Mouse (Mus musculus) cerebellum, adult 11-12 months (tissue): ENCODE measurements at regions not wholly inside any gene's neighbourhood (a gene's known extent, or its start where the extent isn't known, plus 50 kb on each side); places are given as distances from the start of the nearest gene placed in this dataset.
"Not testable (repeated sequence)": the region's sequence is repeated elsewhere in the genome, so short reads cannot be mapped to it uniquely, and the experiment has no call there.

Source experiments
- DNase-seq: peaks from one replicate; pipeline ENCODE4 v3.0.0; 2022

DNA sequence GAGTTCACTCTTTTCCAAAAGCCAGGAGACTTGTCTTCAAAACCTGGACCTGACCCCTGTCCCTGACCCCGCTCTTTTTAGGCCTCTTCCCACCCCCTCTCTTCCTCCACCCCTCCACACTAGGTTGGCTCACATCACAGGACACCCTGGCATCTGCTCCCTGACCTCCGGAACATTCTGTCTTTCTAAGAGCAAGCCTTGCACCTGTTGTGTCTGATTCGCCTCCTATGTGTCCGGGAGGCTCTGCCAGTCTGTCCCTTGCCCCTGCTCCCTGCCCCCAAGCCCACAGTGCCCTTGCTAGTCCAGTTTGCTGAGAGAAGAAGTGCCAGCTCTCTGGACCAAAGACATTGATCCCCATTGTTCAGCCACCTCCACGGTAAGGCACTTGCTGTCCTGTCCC is 138.3 kb upstream of the Ajap1 start:
- no peak for DNase-seq

DNA sequence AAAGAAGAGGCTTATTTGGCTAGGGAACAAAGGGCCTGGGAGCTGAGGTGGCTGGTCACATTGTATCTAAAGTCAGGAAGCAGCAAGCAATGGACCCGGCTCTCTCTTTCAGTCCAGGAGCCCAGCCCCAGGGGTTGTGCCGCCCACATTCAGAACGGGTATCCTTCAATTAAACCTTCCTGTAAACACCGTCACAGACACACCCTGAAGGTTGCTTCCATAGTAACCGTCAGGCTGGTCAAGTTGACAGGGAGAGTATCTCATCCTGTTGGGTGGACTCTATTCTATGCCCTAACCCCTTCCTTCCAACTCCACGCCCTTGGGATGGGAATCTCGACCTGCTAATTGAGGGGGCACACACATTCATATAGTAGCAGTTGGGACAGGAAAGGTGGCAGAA is 148.6 kb upstream of the Ajap1 start:
- no peak for DNase-seq

DNA sequence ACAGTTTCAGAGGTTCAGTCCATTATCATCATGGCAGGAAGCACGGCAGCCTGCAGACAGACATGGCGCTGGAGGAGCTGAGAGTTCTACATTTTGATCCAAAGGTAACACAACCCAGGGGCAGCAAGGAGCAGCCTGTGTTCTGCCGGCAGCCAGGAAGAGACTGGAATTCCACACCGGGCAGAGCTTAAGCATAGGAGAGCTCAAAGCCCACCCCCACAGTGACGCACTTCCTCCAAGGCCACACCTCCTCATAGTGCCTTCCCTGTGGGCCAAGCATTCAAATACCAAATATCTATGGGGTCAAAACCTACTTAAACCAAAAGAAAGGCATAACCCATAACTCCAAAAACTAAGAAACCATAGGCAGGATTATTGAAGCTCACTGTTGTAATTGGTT is 149.4 kb upstream of the Ajap1 start:
- DNase-seq: no peak

DNA sequence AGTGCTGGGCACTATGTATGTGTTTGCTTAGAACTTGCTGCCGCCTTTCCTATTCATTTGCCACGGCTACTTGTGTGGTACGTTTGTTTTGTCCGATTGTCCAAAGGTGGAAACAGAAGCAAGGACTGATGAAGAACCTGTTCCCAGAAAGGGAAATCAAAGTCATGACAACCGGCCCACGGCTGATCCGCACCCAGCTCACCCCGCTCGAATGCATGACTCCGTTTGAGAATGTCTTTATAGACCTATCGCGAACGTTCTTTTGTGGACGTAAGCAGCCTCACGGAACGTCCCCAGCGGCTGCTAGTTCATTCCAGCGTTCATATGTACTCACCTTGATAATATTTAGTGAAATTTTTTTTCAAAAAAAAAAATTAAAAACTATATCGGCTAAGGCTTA is 149.9 kb upstream of the Ajap1 start:
- no peak for DNase-seq

DNA sequence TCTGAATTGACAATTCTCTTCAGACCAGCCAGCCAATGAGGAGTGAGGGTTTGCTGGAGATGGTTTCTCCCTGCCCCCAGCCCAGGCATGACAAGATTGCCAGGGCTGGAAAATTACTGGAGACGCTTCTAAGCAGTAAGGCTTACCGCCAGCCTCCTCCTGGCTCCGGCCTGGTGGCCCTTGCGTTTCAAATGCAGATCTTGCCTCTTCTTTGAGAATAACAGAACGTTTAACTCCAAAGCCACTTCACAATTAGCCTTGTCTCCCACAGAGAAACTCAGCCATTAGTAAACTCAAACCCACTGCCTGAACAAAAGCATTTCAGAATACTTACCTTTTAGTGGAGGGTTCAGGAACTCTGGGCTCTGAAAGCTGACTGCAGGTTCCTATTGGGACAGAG is 150.6 kb upstream of the Ajap1 start:
- DNase-seq: no peak

DNA sequence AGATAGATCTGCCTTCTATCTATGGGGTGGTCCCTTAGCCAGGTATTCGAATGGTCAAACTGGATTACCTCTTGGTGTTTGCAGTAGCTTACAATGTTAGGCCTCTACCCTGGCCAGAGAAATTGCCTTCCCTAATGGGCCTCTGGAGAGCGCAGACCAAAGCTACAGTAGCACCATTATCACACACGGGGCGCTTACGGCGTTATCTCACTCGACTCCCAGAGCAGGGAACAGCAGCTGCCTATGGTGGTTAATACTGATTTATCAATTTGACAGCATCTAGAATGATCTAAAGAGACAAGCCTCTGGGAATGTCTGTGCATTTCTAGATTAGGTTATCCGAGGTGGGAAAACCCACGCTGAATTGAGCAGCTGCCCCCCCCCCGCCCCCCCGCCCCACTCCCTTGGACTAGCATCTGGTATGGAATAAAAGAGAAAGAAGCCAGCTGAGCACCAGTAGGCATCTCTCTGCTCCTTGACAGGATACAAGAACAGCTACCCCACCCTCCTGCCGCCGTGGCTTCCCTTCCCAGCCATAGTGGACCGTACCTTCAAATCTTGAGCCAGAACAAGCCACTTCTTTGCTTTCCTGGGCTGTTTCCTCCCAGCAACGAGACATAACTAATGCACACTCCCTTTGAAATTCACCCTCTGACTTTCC is 151.7 kb upstream of the Ajap1 start:
- DNase-seq: no peak

DNA sequence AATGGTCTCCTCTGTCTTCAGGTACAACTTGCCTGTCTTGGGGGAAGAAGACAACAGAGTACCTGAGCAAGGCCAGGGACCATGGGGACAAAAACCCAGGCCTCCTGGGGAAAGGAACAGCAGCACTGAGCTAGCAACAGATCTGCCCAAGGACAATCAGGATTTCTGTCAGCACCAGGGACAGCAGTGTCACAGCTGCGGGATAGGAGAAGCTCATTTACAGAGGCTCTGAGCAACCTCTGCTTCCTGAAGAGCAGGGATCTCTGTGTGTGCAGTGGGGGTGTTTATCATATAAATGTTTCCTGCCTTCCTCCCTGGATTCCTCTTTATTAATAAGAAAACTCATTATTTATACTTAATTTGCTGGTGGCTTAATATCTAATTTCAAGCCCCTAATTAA is 155.4 kb upstream of the Ajap1 start:
- no peak for DNase-seq

DNA sequence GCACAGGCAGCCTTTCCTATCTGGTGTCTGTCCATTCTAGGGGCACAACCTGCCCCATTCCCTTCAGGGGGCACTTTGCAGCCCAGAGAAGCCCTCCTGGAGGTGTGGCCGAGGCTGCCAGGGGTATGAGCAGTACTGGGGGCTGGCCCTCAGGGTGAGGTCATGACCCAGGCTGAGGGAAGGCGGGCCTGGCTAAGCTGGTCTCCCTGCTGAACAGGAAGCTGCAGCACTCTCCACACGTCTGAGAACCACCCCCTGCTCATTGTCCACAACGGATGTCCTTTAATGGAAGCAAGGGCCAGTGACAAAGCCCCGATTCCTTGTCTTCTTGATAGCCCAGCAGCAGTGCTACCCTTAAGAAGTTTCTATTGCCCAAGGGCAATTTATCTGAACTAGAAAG is 169.2 kb upstream of the Ajap1 start:
- no peak for DNase-seq

DNA sequence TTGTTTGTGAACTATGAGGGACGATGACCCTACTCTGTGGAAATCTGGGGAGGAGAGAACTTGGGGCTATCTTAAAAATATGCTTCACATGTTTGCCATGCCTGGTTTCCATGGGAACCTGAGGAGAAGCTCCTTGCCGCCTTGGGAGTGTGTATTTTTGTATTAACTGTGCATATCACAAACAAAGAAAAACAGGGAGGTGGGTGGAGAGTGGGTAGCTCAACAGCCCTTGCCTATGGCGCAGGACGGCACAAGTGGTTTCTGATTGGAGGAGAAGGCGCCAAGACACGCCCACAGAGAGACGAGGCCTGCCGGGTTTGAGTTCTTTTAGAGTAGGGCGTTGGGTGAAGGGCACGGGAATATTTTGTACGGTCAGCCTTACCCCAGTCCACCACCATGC is 170.2 kb upstream of the Ajap1 start:
- no peak for DNase-seq

DNA sequence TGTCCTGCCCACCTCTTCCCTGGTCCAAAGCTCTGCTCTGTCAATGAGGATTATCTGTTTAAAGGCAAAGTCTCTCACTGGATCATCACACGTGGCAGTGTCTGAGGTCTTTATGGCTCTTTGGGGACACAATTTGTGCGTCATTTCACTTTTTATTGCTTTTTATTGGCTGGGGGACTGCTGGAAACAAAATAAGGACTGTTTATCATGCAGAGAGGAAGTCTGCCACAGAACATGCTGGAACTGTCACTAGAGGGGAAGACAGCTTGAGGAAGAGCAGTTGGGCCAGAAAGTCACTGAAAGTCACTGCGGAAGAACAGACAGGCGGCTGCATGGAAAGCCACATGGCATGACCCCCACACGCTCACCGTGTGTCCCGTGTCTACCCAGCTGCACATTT is 180.1 kb upstream of the Ajap1 start:
- no peak for DNase-seq

DNA sequence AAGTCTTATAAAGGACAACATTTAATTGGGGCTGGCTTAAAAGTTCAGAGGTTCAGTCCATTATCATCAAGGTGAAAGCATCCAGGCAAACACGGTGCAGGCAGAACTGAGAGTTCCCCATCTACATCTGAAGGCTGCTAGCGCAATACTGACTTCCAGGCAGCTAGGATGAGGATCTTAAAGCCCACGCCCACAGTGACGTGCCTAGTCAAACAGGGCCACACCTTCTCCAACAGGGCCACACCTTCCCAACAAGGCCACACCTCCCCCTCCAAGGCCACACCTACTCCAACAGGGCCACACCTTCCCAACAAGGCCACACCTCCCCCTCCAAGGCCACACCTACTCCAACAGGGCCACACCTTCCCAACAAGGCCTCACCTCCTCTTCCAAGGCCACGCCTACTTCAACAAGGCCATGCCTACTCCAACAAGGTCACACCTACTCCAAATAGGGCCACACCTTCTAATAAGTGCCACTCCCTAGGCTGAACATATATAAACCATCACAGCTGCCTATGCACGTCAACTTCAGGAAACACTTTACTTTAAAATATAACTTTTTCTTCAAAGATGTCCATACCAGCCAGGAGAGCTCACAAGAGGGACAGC is 184.1 kb upstream of the Ajap1 start:
- not testable (repeated sequence) for DNase-seq

DNA sequence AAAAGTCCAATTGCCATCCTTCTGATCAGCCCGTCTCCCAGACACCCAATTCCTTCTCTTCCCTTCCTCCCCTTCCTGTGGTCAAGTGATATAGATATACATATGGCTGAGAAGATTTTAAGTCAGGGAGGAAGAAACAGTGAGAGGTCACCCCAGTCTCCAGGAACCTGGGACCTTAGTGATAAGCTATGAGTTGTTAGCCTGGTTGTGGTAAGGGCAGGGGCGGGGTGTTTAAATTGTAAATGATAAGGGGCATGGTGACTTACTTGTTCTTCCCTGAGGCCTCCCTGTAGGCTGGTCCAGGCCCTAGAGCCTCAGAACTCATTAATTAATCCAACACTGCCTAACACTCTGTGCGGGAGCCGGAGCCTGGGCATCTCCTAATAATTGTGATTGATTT is 186.5 kb upstream of the Ajap1 start:
- DNase-seq: no peak

DNA sequence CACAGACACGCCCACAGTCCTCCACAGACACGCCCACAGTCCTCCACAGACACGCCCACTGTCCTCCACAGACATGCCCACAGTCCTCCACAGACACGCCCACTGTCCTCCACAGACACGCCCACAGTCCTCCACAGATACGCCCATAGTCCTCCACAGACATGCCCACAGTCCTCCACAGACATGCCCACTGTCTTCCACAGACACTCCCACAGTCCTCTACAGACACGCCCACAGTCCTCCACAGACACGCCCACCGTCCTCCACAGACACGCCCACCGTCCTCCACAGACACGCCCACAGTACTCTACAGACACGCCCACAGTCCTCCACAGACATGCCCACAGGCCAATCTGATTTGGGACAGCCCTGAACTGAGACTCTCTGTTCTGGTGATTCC is 187.6 kb upstream of the Ajap1 start:
- no peak for DNase-seq

DNA sequence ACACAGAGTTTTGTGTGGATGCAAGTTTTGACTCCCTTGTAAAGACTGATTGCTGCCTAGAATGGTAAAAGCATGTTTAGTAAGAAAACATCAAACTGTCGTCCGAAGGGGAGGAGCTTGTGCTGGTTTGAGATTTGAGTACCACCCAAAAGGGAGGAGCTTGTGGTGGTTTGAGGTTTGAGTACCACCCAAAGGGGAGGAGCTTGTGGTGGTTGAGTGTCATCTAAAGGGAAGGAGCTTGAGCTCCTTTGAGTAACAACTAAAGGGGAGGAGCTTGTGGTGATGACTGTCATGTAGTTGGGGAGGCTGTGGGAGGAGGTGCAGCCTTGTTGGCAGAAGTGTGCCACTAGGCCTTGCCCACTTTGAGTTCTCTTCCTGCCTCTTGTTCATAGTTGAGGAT is 192.8 kb upstream of the Ajap1 start:
- DNase-seq: no peak

DNA sequence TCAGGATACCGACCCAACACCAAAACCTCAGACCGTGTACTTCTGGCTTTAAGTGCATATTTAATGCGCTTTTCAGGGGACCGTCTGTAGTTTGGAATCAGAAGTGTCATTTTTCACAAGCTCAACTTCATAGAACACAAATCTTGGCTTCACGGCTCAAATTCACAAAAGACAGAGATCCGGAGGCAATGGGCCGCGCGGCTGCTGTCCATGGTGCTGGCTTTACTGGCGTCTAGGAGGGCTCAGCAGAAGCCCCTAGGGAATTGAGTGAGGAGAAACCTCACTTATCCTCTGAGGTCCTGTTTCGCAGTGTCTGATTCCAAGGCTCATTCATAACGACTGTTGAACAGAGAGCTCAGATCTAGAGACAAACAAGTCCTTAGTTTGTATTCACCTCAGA is 196.5 kb upstream of the Ajap1 start:
- no peak for DNase-seq

DNA sequence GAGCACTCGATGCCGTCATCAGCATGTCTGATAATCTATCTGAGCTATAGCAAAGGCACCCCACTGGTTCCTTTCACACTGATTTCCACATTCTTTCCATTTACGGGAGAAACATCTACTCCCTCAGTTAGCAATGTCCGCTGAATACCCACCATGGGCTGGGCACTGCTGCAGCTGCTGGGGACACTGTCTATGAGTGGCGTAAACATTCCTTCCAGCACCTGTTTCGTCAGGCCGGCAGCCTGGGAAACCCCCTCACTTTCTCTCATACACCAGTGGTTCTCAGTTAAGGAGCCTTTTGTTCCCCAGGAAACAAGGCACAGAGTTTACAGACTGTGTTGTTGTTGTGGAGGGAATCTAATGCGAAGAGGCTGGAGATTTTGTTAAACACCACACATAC is 205.8 kb upstream of the Ajap1 start:
- no peak for DNase-seq

DNA sequence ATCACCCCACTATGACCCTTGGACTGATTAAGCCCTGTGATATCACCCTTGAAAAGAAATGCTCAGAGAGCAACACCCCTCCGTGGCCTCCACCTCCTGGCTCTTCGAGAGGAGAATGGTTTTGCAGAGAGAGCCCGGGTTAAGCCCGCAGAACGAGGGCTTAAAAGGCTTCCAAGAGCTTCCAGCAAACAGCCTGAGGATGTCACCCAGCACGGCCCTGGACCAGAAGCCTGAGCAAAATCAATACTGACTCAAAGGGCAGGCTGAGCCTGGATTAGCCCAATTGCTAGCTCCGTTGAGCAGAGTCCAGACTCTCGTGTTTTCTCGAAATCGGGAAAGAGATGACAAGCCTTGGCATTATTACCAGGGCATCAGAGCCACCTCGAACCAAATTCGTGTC is 211.3 kb upstream of the Ajap1 start:
- no peak for DNase-seq

DNA sequence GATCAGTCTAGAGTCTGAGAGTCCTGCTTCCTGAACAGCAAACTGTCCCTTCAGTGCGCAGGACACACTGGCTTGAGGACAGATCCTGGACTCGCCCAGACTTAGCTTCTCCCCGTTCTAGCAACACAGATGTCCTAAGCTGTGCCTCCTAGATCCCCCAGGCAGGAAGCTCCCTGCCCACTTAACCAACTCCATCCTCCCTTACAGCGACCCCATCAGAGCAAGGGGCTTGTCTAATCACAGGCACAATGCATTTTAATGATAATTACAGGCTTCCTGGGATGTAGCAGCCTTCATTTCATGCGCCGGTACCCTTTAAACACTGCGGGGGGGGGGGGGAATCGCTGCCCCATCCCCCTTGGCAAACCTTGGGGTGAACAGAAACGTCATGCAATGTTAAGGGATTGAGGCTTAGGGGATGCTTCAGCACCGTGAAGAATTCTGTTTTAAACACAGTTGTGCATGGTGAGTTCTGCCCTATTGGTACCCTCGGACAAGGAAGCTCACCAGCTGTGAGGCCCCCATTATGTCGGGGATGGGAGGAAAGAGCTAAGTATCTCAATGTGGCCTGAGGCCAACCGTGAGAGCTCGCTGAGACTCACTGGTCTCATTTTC is 213.9 kb upstream of the Ajap1 start:
- no peak for DNase-seq

DNA sequence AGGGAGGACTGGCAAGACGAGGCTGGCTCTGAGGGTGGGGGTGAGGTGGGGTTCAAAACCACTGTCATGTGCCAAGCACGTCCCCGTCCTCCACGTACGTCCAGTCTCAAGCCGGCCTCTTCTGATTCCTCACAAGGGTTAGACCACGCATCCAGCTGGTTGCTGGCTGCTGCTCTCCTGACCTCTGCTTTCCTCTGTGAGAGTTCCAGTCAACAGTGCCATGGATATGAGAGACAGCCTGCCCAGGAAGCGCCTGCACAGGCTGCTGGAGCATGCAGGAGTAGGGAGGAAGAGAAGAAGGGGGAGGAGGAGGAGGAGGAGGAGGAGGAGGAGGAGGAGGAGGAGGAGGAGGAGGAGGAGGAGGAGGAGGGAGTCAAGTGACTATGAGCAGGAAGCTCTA is 224.6 kb upstream of the Ajap1 start:
- DNase-seq: no peak

DNA sequence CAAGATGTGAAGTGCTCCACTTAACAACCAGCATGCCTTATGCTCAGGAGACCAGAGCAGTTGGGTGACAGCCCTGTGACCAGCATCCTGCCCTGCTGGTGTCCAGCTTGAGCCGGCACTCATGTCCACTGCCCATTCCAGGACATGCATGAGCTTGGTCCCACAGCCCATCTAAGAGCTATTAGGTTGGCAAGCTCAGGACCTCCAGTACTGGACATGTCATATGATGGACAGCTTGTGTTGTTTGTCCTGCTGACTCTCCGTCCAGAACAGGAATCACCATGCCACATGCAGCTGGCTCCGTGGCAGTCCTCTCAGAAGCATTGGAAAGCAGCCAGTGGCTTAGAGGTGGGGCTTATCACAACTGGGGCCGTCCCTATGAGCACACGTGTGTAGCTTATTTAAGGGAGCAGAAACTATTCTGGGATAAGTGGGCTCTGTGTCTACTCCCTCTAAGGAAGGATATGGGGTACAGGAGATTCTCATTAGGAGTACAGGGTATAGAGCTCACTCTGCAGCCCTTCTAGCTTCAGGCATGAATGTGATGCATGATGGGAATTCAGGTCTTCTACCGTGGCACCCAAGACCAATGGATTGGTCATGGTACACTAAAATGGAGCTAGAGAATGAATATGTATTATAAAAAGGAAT is 232.5 kb upstream of the Ajap1 start:
- no peak for DNase-seq

DNA sequence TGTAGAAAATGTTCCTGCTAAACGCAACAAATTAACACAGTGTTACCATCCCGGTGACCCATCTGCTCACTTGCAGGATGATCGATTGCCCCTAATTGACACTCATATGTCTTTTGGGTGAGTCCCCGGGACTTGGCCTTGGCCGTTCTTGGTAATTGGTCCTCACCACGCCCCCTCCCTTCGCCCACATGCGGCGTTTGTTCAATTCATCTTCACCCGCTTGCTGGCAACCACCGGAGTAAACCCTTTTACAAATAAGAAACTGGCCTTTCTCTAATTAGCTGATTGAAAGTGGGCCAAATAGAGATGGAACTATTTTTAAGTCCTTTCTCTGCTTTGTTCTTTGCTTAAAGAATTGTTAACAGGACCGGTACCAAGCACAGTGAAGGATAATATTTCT is 234.7 kb upstream of the Ajap1 start:
- no peak for DNase-seq

DNA sequence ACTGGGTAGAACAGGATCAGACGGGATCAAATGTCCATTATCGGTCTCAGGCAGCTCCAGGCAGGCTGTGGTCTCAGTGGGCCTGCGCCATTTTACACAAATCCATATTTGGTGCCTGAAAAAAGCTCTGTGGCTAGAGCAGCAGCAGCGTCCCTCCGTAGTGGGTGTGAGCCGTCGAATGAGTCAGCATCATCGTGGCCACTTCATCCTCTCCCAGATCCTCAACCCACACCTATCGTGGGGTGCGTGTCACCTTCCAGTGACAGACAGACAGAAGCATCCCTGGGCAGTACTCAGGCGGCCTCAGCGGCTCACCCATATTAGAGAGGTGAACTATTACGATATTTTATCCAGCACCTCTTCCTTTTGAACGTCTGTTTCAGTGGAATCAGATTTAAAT is 233.0 kb upstream of the A430005L14Rik start:
- no peak for DNase-seq

DNA sequence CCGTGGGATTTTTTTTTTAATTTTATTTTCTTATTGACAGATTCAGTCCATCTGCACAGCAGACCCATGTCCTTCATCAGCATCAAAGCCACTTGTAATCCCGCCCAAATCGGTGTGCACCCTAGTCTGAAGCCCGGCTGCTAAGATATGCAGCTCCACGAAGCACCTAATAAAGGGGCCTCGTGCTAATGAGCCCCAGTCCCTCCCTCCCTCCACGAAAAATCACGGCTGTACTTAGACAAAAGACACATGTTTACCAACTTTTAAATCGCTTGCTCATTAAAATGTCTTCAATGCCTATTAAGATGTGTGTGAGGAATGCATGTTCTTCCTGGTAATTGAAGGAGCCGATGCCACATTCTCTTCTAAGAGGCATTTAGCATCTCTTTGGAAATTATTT is 229.8 kb upstream of the A430005L14Rik start:
- DNase-seq: no peak

DNA sequence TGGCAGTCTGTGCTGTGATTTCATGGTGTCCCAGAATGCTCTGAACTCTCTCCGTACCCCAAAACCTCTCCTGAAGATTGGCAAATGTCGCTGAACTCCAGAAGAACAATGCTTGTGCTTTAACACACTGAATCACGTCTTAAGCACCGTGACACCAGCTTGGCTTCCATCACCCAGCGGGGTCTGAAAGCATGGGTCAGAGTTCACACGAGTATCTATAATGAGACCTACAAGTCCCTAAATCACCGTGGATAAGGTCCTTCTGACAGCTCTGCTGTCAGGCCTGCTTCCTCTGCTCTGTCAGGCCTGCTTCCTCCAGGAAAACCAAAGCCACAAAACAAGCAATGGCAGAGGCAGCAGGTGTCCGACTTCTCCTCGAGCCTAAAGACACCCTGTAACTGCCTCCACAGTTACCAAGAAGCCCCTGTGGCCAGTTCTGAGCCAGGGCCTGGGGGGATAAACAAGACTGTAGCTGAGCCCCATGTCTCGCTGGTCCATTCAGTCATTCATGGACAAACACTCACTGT is 229.1 kb upstream of the A430005L14Rik start:
- no peak for DNase-seq
